Mouse (Mus musculus): ENCODE data around the gene Setd1a. TPM values are rescaled to one million over a fixed set of nuclear protein-coding genes. Genes with fewer than 3 reads are reported as not detected.

Setd1a gene
- polyA plus RNA-seq, 1 experiment, result 29.9 TPM

DNA sequence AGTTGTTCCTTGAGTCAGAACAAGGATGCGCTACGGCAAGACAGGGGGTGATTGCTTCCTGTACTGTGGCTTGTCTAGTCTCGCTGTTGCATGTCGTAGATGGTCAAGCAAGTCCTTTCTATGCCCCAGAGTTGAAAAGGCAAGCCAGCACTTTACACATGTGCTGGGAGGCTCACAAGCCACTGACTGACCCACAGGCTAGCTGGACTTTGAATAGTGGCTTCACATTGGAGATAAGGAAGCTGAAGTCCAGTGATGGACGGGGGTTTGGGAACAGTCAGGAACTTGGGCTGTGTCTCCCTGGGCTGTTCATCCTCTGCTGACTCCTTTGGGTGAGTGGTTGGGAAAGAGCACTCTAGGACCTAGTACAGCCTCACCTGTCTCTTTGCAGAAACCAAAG lies 24.9 kb upstream of the Setd1a start:
- no peak overlapping the region for H3K27ac ChIP-seq (ENCODE audit: control insufficient read depth, insufficient read depth, low read length)
- TF ChIP-seq CTCF (IDR thresholded peaks at IDR 0.05; ENCODE audit: borderline replicate concordance, control insufficient read depth, extremely low read depth, insufficient read depth, low read length, poor library complexity) (no peak), POLR2A (IDR thresholded peaks at IDR 0.05; ENCODE audit: control insufficient read depth, extremely low read depth, insufficient read depth, low read length, poor library complexity) (no peak)
- peaks cover 5% of the 10 kb centered on the region for H3K4me1 ChIP-seq (replicated peaks; ENCODE audit: control insufficient read depth, insufficient read depth, low read length)
- 97% methylated on average over 5 of the region's 5 CpGs for WGBS
- H3K4me3 ChIP-seq (ENCODE audit: control insufficient read depth, insufficient read depth, low read length), result no peak overlapping the region
- H3K36me3 ChIP-seq (ENCODE audit: control insufficient read depth, insufficient read depth, low read length), result peaks cover 13% of the 10 kb centered on the region; the same call in 1 of the 2 replicates
- no peak for DNase-seq
- H3K27me3 ChIP-seq (ENCODE audit: control insufficient read depth, insufficient read depth, low read length), result no peaks in the 10 kb centered on the region

DNA sequence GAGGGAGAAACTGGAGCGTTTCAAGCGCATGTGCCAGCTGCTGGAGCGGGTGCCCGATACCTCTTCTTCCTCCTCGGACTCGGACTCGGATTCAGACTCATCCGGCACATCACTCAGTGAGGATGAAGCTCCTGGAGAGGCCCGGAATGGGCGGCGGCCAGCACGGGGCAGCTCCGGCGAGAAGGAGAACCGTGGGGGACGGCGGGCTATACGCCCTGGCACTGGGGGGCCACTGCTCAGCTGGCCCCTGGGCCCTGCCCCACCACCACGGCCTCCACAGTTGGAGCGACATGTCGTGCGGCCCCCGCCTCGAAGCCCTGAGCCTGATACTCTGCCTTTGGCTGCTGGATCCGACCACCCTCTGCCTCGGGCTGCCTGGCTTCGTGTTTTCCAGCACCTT lies 24.4 kb upstream of the Setd1a start:
- 97% methylated on average over 27 of the region's 27 CpGs for WGBS
- TF ChIP-seq CTCF (IDR thresholded peaks at IDR 0.05; ENCODE audit: borderline replicate concordance, control insufficient read depth, extremely low read depth, insufficient read depth, low read length, poor library complexity), result no peak
- no peak for TF ChIP-seq POLR2A (IDR thresholded peaks at IDR 0.05; ENCODE audit: control insufficient read depth, extremely low read depth, insufficient read depth, low read length, poor library complexity)
- Histone ChIP-seq H3K27ac (ENCODE audit: control insufficient read depth, insufficient read depth, low read length) (no peak overlapping the region), H3K4me1 (replicated peaks; ENCODE audit: control insufficient read depth, insufficient read depth, low read length) (peaks cover under 1% of the 10 kb centered on the region; the same call in 1 of the 2 replicates), H3K27me3 (ENCODE audit: control insufficient read depth, insufficient read depth, low read length) (no peaks in the 10 kb centered on the region), H3K4me3 (ENCODE audit: control insufficient read depth, insufficient read depth, low read length) (no peak overlapping the region), H3K36me3 (ENCODE audit: control insufficient read depth, insufficient read depth, low read length) (peaks cover 13% of the 10 kb centered on the region; the same call in 1 of the 2 replicates)
- no peak for DNase-seq

DNA sequence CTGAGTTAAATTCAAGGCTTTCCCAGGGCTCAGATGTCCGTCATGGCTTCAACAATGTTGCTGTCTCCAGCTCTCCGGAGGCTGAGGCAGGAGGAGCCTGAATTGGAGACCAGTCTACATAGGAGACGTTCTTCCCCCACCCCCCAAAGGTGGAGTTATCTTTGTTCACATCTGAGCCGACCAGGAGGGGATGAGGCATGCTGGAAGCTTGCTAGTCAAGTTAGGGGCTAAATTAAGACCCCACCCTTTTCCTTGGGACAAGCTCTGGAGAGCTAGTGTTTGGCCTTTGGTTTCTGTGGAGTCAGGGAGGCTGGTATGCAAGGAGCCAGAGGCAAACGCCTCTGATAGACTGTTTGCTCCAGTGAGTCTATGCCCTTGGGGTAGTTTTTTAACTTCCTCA lies 23.3 kb upstream of the Setd1a start:
- no peak for DNase-seq
- TF ChIP-seq POLR2A (IDR thresholded peaks at IDR 0.05; ENCODE audit: control insufficient read depth, extremely low read depth, insufficient read depth, low read length, poor library complexity), result no peak
- TF ChIP-seq CTCF (IDR thresholded peaks at IDR 0.05; ENCODE audit: borderline replicate concordance, control insufficient read depth, extremely low read depth, insufficient read depth, low read length, poor library complexity), result no peak
- Histone ChIP-seq H3K36me3 (ENCODE audit: control insufficient read depth, insufficient read depth, low read length) (peaks cover 13% of the 10 kb centered on the region; the same call in 1 of the 2 replicates), H3K4me1 (replicated peaks; ENCODE audit: control insufficient read depth, insufficient read depth, low read length) (no peaks in the 10 kb centered on the region), H3K27ac (ENCODE audit: control insufficient read depth, insufficient read depth, low read length) (no peak overlapping the region), H3K4me3 (ENCODE audit: control insufficient read depth, insufficient read depth, low read length) (no peak overlapping the region), H3K27me3 (ENCODE audit: control insufficient read depth, insufficient read depth, low read length) (no peaks in the 10 kb centered on the region)
- 89% methylated on average over 5 of the region's 5 CpGs for WGBS

DNA sequence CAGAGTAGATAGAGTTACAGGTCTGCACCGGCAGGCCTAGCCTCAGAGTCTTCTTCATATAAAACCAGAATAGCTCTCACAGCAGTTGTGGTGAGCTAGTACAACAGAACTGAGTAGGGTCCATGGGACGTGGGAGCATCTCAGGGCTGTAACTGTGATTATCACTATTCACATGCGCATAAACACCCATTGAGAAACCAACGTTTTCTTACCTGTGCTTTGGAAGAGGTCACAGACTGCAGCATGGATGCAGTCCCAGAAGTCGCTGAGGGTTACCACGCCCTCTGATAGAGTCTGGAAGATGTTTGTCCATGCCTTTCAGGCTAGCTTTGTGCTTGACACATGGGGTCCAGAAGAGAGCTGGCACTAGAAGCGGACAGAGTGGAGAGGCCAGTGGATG lies 22.7 kb upstream of the Setd1a start:
- Histone ChIP-seq H3K4me3 (ENCODE audit: control insufficient read depth, insufficient read depth, low read length) (no peak overlapping the region), H3K27me3 (ENCODE audit: control insufficient read depth, insufficient read depth, low read length) (no peaks in the 10 kb centered on the region), H3K27ac (ENCODE audit: control insufficient read depth, insufficient read depth, low read length) (no peak overlapping the region), H3K4me1 (replicated peaks; ENCODE audit: control insufficient read depth, insufficient read depth, low read length) (no peaks in the 10 kb centered on the region), H3K36me3 (ENCODE audit: control insufficient read depth, insufficient read depth, low read length) (peaks cover 13% of the 10 kb centered on the region; the same call in 1 of the 2 replicates)
- DNase-seq, result no peak
- no peak for TF ChIP-seq CTCF (IDR thresholded peaks at IDR 0.05; ENCODE audit: borderline replicate concordance, control insufficient read depth, extremely low read depth, insufficient read depth, low read length, poor library complexity)
- TF ChIP-seq POLR2A (IDR thresholded peaks at IDR 0.05; ENCODE audit: control insufficient read depth, extremely low read depth, insufficient read depth, low read length, poor library complexity), result no peak
- WGBS, result 96% methylated on average over 7 of the region's 7 CpGs

DNA sequence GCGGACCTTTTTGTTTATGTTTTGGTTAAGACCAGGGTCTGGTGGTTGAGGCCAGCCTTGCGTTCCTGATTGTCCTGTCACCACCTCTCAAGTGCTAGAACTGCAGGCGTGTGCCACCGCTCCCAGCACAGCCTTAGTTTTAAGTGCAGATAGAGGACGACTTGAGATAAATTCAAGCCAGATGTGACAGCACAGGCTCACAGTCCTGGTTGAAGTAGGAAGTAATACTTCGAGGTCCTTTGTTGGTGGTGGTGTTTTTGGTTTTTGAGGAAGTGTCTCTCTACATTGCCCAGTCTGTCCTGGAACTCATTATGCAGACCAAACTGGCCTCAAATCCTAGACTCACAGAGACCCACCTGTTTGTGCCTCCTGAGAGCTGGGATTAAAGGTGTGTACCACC lies 16.8 kb upstream of the Setd1a start:
- no peak overlapping the region for H3K27ac ChIP-seq (ENCODE audit: control insufficient read depth, insufficient read depth, low read length)
- 59% methylated on average over 6 of the region's 6 CpGs for WGBS
- DNase-seq, result no peak
- H3K36me3 ChIP-seq (ENCODE audit: control insufficient read depth, insufficient read depth, low read length), result peaks cover 5% of the 10 kb centered on the region; the same call in 1 of the 2 replicates
- H3K4me1 ChIP-seq (replicated peaks; ENCODE audit: control insufficient read depth, insufficient read depth, low read length), result no peaks in the 10 kb centered on the region
- H3K4me3 ChIP-seq (ENCODE audit: control insufficient read depth, insufficient read depth, low read length), result no peak overlapping the region
- no peaks in the 10 kb centered on the region for H3K27me3 ChIP-seq (ENCODE audit: control insufficient read depth, insufficient read depth, low read length)
- TF ChIP-seq POLR2A (IDR thresholded peaks at IDR 0.05; ENCODE audit: control insufficient read depth, extremely low read depth, insufficient read depth, low read length, poor library complexity) (no peak), CTCF (IDR thresholded peaks at IDR 0.05; ENCODE audit: borderline replicate concordance, control insufficient read depth, extremely low read depth, insufficient read depth, low read length, poor library complexity) (no peak)

DNA sequence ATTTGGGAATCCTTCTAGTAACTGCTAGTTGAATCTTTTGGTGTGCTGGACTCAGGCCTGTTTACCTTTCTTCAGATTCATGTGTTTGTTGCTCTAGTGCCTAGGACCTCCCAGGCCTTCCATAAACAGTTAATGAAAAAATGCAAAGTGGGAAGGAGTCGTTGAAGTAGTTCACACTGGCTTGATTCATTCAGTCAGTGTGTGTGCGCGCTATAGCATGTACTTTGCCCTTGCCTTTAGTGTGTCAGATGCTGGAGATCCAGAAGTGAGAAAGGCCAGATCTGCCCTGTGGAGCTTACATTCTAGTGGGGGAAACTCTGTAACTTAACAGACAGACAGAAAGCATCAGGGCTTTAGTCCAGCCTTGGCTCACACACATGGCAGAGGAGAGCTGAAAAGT lies 16.0 kb upstream of the Setd1a start:
- no peak for TF ChIP-seq CTCF (IDR thresholded peaks at IDR 0.05; ENCODE audit: borderline replicate concordance, control insufficient read depth, extremely low read depth, insufficient read depth, low read length, poor library complexity)
- no peak for TF ChIP-seq POLR2A (IDR thresholded peaks at IDR 0.05; ENCODE audit: control insufficient read depth, extremely low read depth, insufficient read depth, low read length, poor library complexity)
- H3K27me3 ChIP-seq (ENCODE audit: control insufficient read depth, insufficient read depth, low read length), result no peaks in the 10 kb centered on the region
- H3K4me3 ChIP-seq (ENCODE audit: control insufficient read depth, insufficient read depth, low read length), result no peak overlapping the region
- peaks cover 5% of the 10 kb centered on the region; the same call in 1 of the 2 replicates for H3K36me3 ChIP-seq (ENCODE audit: control insufficient read depth, insufficient read depth, low read length)
- 92% methylated on average over 3 of the region's 3 CpGs for WGBS
- H3K4me1 ChIP-seq (replicated peaks; ENCODE audit: control insufficient read depth, insufficient read depth, low read length), result no peaks in the 10 kb centered on the region
- no peak for DNase-seq
- no peak overlapping the region for H3K27ac ChIP-seq (ENCODE audit: control insufficient read depth, insufficient read depth, low read length)

DNA sequence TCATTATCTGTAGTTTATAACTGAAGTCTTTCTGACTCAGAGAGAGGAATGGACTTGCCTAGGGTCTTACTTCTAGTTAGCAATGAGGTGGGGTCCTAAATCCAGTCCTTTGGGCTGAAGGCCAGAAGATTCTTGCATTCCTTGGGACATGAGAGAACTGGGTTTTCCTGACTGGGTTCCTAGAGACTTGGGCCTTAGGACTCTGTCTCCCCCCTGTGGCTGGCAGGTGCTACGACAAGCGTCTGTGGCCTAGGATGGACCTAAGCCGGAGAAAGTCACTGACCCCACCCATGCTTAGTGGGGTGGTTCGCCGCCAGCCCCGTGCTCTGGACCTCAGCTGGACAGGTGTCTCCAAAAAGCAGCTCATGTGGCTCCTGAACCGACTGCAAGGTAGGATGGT lies 15.4 kb upstream of the Setd1a start:
- 32% methylated on average over 7 of the region's 7 CpGs for WGBS
- H3K4me3 ChIP-seq (ENCODE audit: control insufficient read depth, insufficient read depth, low read length), result no peak overlapping the region
- TF ChIP-seq POLR2A (IDR thresholded peaks at IDR 0.05; ENCODE audit: control insufficient read depth, extremely low read depth, insufficient read depth, low read length, poor library complexity), result no peak
- peak; percentile 88; the same call in 1 of the 2 replicates for TF ChIP-seq CTCF (IDR thresholded peaks at IDR 0.05; ENCODE audit: borderline replicate concordance, control insufficient read depth, extremely low read depth, insufficient read depth, low read length, poor library complexity)
- H3K27ac ChIP-seq (ENCODE audit: control insufficient read depth, insufficient read depth, low read length), result no peak overlapping the region
- peak; percentile 65 for DNase-seq
- no peaks in the 10 kb centered on the region for H3K27me3 ChIP-seq (ENCODE audit: control insufficient read depth, insufficient read depth, low read length)
- H3K4me1 ChIP-seq (replicated peaks; ENCODE audit: control insufficient read depth, insufficient read depth, low read length), result no peaks in the 10 kb centered on the region
- H3K36me3 ChIP-seq (ENCODE audit: control insufficient read depth, insufficient read depth, low read length), result peaks cover 5% of the 10 kb centered on the region; the same call in 1 of the 2 replicates

All from thymus, adult 2 months (tissue).